Mouse (Mus musculus): ENCODE results near the gene Zfp503. TPM values are rescaled to one million over a fixed set of nuclear protein-coding genes. Genes with fewer than 3 reads are reported as not detected.

The Zfp503 gene
- polyA plus RNA-seq, 1 experiment from 2014 or later = 16.8 TPM

DNA sequence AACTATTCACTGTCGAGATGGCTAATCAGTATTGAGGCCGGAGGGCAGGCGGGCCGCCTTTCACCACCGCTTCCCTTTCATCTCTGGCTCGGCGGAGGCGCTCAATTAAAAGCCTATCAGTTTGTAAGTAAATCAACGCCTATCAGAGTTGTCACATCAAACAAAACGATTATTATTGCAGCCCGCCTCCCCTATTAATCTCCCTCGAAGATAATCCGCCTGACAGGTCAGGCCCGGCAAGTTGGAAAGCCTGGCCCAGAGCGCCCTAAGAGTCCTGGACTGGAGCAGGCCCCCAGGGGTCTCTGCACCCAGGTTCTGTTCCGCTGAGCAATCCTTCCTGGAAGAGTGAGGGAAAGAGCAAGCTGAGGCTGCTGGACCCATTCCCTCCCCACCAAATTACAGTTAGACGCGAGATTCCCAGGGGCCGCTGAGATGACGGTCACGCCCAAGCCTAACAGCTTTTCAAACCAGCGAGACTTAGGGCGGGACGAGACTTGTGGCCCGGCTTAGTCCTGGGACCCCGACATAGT lies 1.9 kb upstream of the Zfp503 start:
- H3K27ac ChIP-seq = peak overlapping the region; percentile 99
- under 1% methylated on average over 26 of the region's 26 CpGs for WGBS
- H3K9me3 ChIP-seq = no peaks in the 10 kb centered on the region
- H3K4me1 ChIP-seq (replicated peaks) = peaks cover 67% of the 10 kb centered on the region
- peaks cover 50% of the 10 kb centered on the region for H3K27me3 ChIP-seq
- H3K9ac ChIP-seq = peak overlapping the region; percentile 74
- H3K4me3 ChIP-seq = peak overlapping the region; percentile 86
- ATAC-seq (ENCODE audit: low FRiP score) = no peak
- H3K4me2 ChIP-seq = peak overlapping the region; percentile 78
- H3K36me3 ChIP-seq = no peaks in the 10 kb centered on the region

GRCm38 (mm10) chr14:21990321-21991021 lies 1.1 kb upstream of the Zfp503 start:
- Histone ChIP-seq H3K9ac (peak overlapping the region; percentile 74), H3K36me3 (peaks cover under 1% of the 10 kb centered on the region; the same call in 1 of the 2 replicates), H3K9me3 (no peaks in the 10 kb centered on the region), H3K27ac (peak overlapping the region; percentile 99), H3K27me3 (peaks cover 44% of the 10 kb centered on the region), H3K4me3 (peak overlapping the region; percentile 86), H3K4me1 (replicated peaks) (peaks cover 70% of the 10 kb centered on the region), H3K4me2 (peak overlapping the region; percentile 78)
- WGBS = 2% methylated on average over 31 of the region's 31 CpGs
- ATAC-seq (ENCODE audit: low FRiP score) = no peak

- WGBS = 0% methylated on average over 26 of the region's 26 CpGs
- Histone ChIP-seq H3K4me2 (peak overlapping the region; percentile 78), H3K9me3 (no peaks in the 10 kb centered on the region), H3K9ac (peak overlapping the region; percentile 74), H3K4me1 (replicated peaks) (peaks cover 62% of the 10 kb centered on the region), H3K27ac (peak overlapping the region; percentile 99), H3K36me3 (peaks cover 8% of the 10 kb centered on the region; the same call in 1 of the 2 replicates), H3K27me3 (peaks cover 36% of the 10 kb centered on the region), H3K4me3 (peak overlapping the region; percentile 86)
- 0 out of 2 replicates have a peak, but pooled peaks have one; percentile 2 for ATAC-seq (ENCODE audit: low FRiP score)
Observed at GRCm38 (mm10) chr14:21988577-21989290, 667 bp downstream of the Zfp503 start.

DNA sequence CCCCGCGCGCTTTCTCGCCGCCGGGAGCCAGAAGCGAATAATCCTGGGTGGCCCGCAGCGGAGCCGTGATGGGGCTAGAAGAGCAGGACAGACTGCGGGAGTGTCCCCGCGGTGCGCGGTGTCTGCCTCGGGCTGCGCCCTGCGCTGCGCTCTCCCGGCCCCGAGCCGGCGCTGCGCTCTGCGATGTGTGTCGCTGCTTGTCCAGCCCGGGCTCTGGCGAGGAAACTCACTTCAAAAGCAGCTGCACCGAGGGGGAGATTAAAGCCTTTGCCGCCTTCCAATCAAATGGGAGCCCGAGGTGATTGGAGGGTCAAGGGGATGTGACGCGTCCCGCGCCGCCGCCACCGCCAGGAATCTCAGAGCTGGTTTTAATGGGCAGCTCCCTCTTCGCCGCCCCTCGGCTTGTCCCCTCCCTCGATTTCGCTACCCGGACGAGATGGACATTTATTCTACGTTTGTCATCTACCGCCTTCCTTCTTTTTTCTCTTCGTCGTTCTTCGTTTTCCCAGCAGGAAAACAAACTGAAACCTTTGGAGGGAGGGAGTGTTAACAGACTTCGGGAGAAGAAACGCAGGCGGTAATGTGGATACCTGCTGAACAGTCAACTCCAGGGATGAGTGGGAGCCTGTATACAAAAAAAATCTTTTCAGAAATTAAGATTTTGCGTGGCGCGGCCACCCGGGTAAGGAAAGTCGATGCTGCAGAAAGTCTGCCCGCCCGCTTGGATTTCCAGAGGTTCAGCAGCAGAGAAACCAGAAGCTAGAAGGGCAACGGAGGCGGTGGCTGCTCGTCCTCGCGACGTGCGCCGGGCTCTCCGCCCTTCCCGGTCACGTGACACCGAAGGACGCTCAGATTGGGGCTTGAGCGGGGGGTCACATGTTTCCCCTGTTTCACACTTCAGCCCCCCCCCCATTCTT lies 1.5 kb downstream of the Zfp503 start:
- under 1% methylated on average over 74 of the region's 74 CpGs for WGBS
- H3K4me1 ChIP-seq (replicated peaks) = peaks cover 66% of the 10 kb centered on the region
- peak overlapping the region; percentile 78 for H3K4me2 ChIP-seq
- peak; percentile 85 for ATAC-seq (ENCODE audit: low FRiP score)
- H3K36me3 ChIP-seq = peaks cover 8% of the 10 kb centered on the region; the same call in 1 of the 2 replicates
- peak overlapping the region; percentile 99 for H3K27ac ChIP-seq
- no peaks in the 10 kb centered on the region for H3K9me3 ChIP-seq
- H3K27me3 ChIP-seq = peaks cover 28% of the 10 kb centered on the region
- peak overlapping the region; percentile 86 for H3K4me3 ChIP-seq
- H3K9ac ChIP-seq = peak overlapping the region; percentile 97

GRCm38 (mm10) chr14:21986733-21987659 lies 2.4 kb downstream of the Zfp503 start:
- WGBS = under 1% methylated on average over 42 of the region's 61 CpGs
- Histone ChIP-seq H3K9me3 (no peaks in the 10 kb centered on the region), H3K4me3 (peak overlapping the region; percentile 86), H3K27me3 (peaks cover 28% of the 10 kb centered on the region), H3K9ac (peak overlapping the region; percentile 97), H3K27ac (peak overlapping the region; percentile 99), H3K4me1 (replicated peaks) (peaks cover 70% of the 10 kb centered on the region), H3K4me2 (peak overlapping the region; percentile 78), H3K36me3 (peaks cover 8% of the 10 kb centered on the region; the same call in 1 of the 2 replicates)
- peak; percentile 22 for ATAC-seq (ENCODE audit: low FRiP score)

GRCm38 (mm10) chr14:21985981-21986732 lies 3.2 kb downstream of the Zfp503 start:
- no peaks in the 10 kb centered on the region for H3K9me3 ChIP-seq
- peak overlapping the region; percentile 86 for H3K4me3 ChIP-seq
- peak overlapping the region; percentile 97 for H3K9ac ChIP-seq
- H3K4me2 ChIP-seq = peak overlapping the region; percentile 78
- peaks cover 24% of the 10 kb centered on the region for H3K27me3 ChIP-seq
- H3K27ac ChIP-seq = peak overlapping the region; percentile 99
- H3K4me1 ChIP-seq (replicated peaks) = peaks cover 71% of the 10 kb centered on the region
- no peak for ATAC-seq (ENCODE audit: low FRiP score)
- H3K36me3 ChIP-seq = peaks cover 8% of the 10 kb centered on the region; the same call in 1 of the 2 replicates
- WGBS = under 1% methylated on average over 57 of the region's 62 CpGs

DNA sequence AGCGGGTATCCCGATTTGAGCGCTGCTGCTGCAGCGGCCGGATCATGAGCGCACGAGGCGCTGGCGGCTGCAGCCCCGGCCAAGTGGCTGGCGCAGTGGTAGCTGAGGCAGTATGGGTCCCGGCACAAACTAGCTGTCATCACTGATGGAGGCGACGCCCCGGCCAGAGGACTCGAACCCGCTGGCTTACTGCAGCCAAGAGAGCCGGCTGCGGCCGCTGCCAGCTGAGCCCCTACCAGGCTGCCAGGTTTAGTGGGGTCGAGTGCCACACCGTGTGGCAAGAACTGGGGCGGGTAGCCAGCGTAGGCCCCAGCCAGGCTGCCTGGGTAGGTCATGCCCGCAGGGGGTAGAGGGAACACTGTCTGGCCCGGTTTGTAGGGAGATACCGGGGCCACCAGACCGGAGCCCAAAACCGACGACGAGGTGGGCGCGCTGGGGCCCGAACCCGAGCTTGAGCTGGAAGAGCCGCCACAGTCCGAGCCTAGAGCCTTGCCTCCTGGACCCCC lies 3.9 kb downstream of the Zfp503 start:
- Histone ChIP-seq H3K4me1 (replicated peaks) (peaks cover 64% of the 10 kb centered on the region), H3K9ac (peak overlapping the region; percentile 97), H3K4me2 (peak overlapping the region; percentile 78), H3K27me3 (peaks cover 25% of the 10 kb centered on the region), H3K4me3 (peak overlapping the region; percentile 86), H3K27ac (peak overlapping the region; percentile 99), H3K9me3 (no peaks in the 10 kb centered on the region), H3K36me3 (peaks cover 8% of the 10 kb centered on the region; the same call in 1 of the 2 replicates)
- WGBS = under 1% methylated on average over 36 of the region's 37 CpGs
- ATAC-seq (ENCODE audit: low FRiP score) = no peak

DNA sequence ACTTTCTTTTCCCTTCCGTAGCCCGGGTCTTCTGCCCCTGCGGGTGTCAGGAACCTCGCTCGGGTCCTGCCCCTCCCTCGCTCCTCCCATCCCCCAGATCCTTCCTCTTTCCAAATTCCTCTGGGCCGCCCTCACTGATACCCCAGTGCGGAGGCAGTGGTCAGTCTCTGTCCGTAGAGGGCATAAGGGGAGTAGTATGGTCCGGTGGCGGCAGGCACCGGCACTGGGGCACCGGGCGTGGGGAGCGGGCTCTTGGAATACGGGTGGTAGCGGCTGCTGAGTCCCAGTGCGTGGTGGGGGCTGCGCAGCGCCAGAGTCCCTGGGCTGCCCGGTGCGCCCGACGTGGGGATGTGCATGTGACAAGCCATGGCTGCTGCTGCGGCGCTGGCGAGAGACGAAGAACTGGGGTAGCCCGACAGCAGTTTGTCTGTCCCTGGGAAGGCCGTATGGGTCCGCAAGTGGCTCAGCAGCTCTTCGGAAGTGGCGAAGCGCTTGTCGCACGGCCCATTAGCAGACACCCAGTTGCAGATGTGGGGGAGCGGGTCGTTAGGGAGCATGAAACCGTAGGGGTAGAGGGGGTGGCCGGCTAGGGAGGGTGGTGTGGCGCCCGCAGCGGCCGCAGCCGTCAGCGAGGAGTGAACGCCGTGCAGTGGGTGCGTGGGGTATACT lies 4.5 kb downstream of the Zfp503 start:
- under 1% methylated on average over 49 of the region's 49 CpGs for WGBS
- ATAC-seq (ENCODE audit: low FRiP score) = no peak
- peak overlapping the region; percentile 99 for H3K27ac ChIP-seq
- peak overlapping the region; percentile 78 for H3K4me2 ChIP-seq
- no peaks in the 10 kb centered on the region for H3K9me3 ChIP-seq
- H3K27me3 ChIP-seq = peaks cover 23% of the 10 kb centered on the region
- peaks cover 8% of the 10 kb centered on the region; the same call in 1 of the 2 replicates for H3K36me3 ChIP-seq
- peak overlapping the region; percentile 97 for H3K9ac ChIP-seq
- peak overlapping the region; percentile 86 for H3K4me3 ChIP-seq
- H3K4me1 ChIP-seq (replicated peaks) = peaks cover 58% of the 10 kb centered on the region

- peak overlapping the region; percentile 97 for H3K9ac ChIP-seq
- H3K4me2 ChIP-seq = peak overlapping the region; percentile 79
- ATAC-seq (ENCODE audit: low FRiP score) = no peak
- no peaks in the 10 kb centered on the region for H3K9me3 ChIP-seq
- peaks cover 51% of the 10 kb centered on the region for H3K4me1 ChIP-seq (replicated peaks)
- H3K27me3 ChIP-seq = peaks cover 17% of the 10 kb centered on the region
- H3K36me3 ChIP-seq = peaks cover 8% of the 10 kb centered on the region; the same call in 1 of the 2 replicates
- peak overlapping the region; percentile 99 for H3K27ac ChIP-seq
- WGBS = 3% methylated on average over 18 of the region's 18 CpGs
- peak overlapping the region; percentile 86 for H3K4me3 ChIP-seq
Observed at GRCm38 (mm10) chr14:21983950-21984730, 5.3 kb downstream of the Zfp503 start.
